Mouse (Mus musculus) limb, embryonic 12.5 days (tissue): Measurements from ENCODE around the gene Wscd2. TPM values are rescaled to one million over a fixed set of nuclear protein-coding genes. Genes with fewer than 3 reads are reported as not detected.

Experiments used
- ATAC-seq: fragments of 200-750 bp; cut with Nextera tagmentation; 2 replicates; pipeline ENCODE4 v1.8.0; 2017; ENCODE audit warnings: low read depth, moderate TSS enrichment; ENCODE audit not compliant: insufficient number of reproducible peaks, insufficient read depth, low FRiP score, low TSS enrichment
- H3K27ac ChIP-seq: fragments of 300-500 bp; sonication (generic); 2 replicates; pipeline ENCODE4 v1.5.1; 2016; ENCODE audit warnings: mild to moderate bottlenecking, moderate library complexity
- H3K27me3 ChIP-seq: fragments of 300-500 bp; sonication (generic); 2 replicates; pipeline ENCODE4 v1.6.1; 2016; ENCODE audit warnings: mild to moderate bottlenecking, moderate library complexity
- H3K36me3 ChIP-seq: fragments of 300-500 bp; sonication (generic); 2 replicates; pipeline ENCODE4 v1.6.1; 2016; ENCODE audit warnings: mild to moderate bottlenecking, moderate library complexity
- H3K4me1 ChIP-seq: fragments of 300-500 bp; sonication (generic); replicated peaks from 2 replicates; pipeline ENCODE4 v1.6.1; 2016
- H3K4me2 ChIP-seq: fragments of 300-500 bp; sonication (generic); 2 replicates; pipeline ENCODE4 v1.6.1; 2016; ENCODE audit warnings: mild to moderate bottlenecking, moderate library complexity
- H3K4me3 ChIP-seq: fragments of 300-500 bp; sonication (generic); replicated peaks from 2 replicates; pipeline ENCODE4 v1.5.1; 2016; ENCODE audit warnings: mild to moderate bottlenecking
- H3K9ac ChIP-seq: fragments of 300-500 bp; sonication (generic); replicated peaks from 2 replicates; pipeline ENCODE4 v1.6.1; 2016; ENCODE audit warnings: mild to moderate bottlenecking, moderate library complexity
- H3K9me3 ChIP-seq: fragments of 300-500 bp; sonication (generic); 2 replicates; pipeline ENCODE4 v1.6.1; 2016; ENCODE audit warnings: mild to moderate bottlenecking, moderate library complexity
- WGBS: fragments of 180-500 bp; shearing (Covaris S2); methylation state at CpG from one replicate; pipeline ENCODE4 v1.1.7; 2016; 5-methylcytosine and 5-hydroxymethylcytosine counted together
- polyA plus RNA-seq: library from polyadenylated mRNA; unstranded; fragments of >200 nt; fragmentation: Nextera tagmentation; extraction: Ambion mirVana; gene quantifications from 2 replicates; pipeline ENCODE4 v1.2.1, GENCODE M21; 2016

Gene Wscd2
- polyA plus RNA-seq, 1 experiment from 2014 or later, result 5.4 TPM

DNA sequence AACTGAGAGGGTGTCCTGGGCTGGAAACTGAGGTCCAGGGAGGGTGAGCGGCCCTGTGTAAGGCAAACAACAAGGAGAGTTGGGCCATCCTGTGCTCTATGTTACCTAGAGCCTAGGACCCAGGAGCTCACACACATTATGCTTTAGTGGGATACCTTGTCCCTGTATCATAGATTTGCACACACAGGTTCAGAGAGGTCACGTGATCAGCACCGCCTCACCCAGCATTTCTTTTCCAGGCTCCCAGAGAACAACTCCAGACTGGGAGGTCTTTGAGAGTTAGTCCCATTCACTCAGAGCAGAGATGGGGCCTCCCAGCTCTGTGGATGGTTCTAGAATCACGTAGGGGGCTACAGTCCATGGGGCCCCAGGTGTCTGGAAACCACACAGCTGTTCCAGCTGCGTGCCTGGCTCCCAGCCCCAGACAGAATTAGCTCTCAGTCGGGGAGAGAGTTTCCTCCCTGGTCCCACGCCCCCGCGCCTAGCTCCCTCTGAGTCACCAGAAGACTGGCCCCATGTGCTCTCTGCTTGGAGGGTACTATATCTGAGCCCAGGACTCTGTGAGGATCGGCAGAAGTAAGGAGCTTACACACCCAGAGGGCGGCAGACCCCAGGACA, 137.8 kb downstream of the Wscd2 start:
- no peaks in the 10 kb centered on the region for H3K9me3 ChIP-seq
- no peak overlapping the region for H3K9ac ChIP-seq
- ATAC-seq, result no peak
- H3K4me1 ChIP-seq, result peaks cover 57% of the 10 kb centered on the region
- no peak overlapping the region for H3K4me3 ChIP-seq
- no peak overlapping the region for H3K4me2 ChIP-seq
- H3K27me3 ChIP-seq, result 0 out of 2 replicates have a peak, but pooled peaks cover 2% of the 10 kb centered on the region
- H3K27ac ChIP-seq, result peak overlapping the region; percentile 46; the same call in 1 of the 2 replicates
- no peaks in the 10 kb centered on the region for H3K36me3 ChIP-seq
- 36% methylated on average over 11 of the region's 11 CpGs for WGBS

DNA sequence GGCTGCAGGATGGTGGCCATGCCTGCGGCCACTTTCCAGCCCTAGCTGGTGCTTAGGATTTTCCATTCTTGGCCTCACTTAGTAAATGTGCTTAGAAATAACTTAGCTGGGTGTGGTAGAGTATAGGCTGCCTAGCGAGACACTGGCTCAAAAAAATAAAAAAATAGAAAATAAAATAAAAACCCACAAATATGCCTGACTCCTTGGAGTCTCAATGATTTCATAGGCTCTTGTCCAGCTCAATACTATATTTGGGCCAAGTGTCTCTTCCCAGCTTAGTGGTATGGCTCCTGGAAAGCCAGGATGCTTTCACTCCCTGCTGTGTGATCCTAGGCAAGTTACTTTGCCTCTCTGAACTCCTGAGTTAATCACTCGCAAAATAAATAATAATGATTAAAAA, 139.1 kb downstream of the Wscd2 start:
- WGBS, result 85% methylated on average over 3 of the region's 3 CpGs
- peaks cover 61% of the 10 kb centered on the region for H3K4me1 ChIP-seq
- H3K27me3 ChIP-seq, result 0 out of 2 replicates have a peak, but pooled peaks cover 2% of the 10 kb centered on the region
- no peak overlapping the region for H3K4me3 ChIP-seq
- no peaks in the 10 kb centered on the region for H3K36me3 ChIP-seq
- no peak overlapping the region for H3K4me2 ChIP-seq
- no peak overlapping the region for H3K9ac ChIP-seq
- H3K27ac ChIP-seq, result no peak overlapping the region
- no peaks in the 10 kb centered on the region for H3K9me3 ChIP-seq
- ATAC-seq, result no peak

DNA sequence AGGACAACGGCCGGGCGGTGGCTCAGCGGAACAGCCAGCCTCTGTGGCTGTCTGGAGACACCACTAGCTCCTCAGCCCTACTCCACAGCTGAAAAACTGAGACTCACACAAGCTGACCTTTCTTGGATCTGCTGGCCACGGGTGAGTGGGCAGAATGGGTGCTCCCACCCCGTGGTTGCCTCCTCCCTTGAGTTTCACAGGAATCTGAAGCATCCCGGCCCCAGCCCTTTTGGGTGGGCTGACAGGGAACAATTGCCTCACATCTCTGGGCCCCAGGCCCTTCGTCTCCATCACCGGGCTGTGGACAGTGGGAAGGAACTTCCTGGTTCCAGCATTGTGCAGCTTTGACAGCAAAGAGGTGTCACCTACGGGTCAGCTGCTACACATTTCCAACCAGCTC, 140.0 kb downstream of the Wscd2 start:
- Histone ChIP-seq H3K9ac (no peak overlapping the region), H3K4me3 (no peak overlapping the region), H3K27me3 (0 out of 2 replicates have a peak, but pooled peaks cover 2% of the 10 kb centered on the region), H3K27ac (no peak overlapping the region), H3K9me3 (no peaks in the 10 kb centered on the region), H3K4me2 (no peak overlapping the region), H3K36me3 (no peaks in the 10 kb centered on the region), H3K4me1 (peaks cover 68% of the 10 kb centered on the region)
- ATAC-seq, result no peak
- 63% methylated on average over 10 of the region's 10 CpGs for WGBS

DNA sequence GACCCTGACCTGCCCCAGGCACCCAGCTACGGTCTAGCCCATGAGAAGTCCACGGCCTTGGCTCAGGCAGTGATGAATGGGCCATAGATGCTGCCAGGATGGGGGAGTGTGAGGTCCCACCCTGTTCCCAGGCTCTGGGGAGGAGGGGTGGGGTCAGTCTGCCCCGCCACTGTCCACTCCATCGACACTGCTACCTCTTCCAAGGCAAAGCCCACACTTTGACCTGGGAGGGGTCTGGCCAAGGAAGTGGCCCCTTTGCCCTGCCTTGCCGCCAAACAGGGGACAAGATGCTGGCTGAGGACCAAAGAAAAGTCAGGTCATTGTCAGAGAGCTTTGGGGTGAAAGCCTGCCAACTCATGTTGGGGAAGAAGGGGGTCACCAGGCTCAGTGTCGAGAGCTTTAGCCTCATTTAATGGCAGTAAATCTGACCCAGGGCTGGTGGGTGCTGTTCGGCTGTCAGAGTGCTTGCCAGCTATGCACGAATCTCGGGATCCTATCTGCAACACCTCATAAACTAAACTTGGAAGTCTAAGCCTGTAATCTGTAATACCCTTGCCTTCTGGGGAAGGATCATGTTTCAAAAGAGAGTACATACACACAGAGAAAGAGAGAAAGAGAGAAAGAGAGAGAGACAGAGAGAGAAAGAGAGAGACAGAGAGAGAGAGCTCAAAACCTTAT, 143.0 kb downstream of the Wscd2 start:
- peaks cover 61% of the 10 kb centered on the region for H3K4me1 ChIP-seq
- H3K9ac ChIP-seq, result no peak overlapping the region
- ATAC-seq, result no peak
- 7% methylated on average over 9 of the region's 9 CpGs for WGBS
- peak overlapping the region; percentile 26 for H3K4me2 ChIP-seq
- no peaks in the 10 kb centered on the region for H3K9me3 ChIP-seq
- H3K27me3 ChIP-seq, result 0 out of 2 replicates have a peak, but pooled peaks cover 2% of the 10 kb centered on the region
- peak overlapping the region; percentile 66; the same call in 1 of the 2 replicates for H3K27ac ChIP-seq
- no peak overlapping the region for H3K4me3 ChIP-seq
- H3K36me3 ChIP-seq, result no peaks in the 10 kb centered on the region

DNA sequence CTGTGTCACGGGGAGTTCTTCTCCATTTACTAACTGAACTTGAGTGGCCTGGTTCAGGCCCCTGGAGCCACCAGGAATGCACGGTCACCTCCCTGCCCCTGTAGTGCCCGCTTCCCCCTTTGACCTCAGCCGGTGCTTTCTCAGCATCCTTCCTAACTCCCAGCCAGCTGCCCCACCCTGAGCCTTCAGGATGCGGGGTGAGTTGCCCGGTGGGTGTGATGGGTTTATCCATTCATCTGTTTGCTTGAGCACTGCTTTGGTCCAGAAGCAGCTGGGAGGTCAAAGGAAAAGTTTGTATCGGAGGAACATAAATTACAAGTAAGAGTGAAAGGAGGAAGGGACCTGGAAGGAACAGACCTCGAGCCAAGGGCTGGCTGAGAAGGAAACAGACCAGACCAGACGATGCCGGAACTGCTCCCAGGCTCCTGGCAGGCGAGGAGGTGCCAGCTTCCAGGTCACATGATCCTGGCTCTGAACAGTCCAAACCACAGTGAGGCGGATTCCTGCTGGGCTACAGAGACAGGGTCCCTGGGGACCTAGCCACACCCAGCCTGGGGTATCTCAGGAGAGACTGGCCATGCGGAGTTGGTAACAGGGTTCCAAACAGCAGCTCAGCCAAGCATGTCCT, 144.0 kb downstream of the Wscd2 start:
- no peak overlapping the region for H3K4me3 ChIP-seq
- peak overlapping the region; percentile 26 for H3K4me2 ChIP-seq
- peaks cover 51% of the 10 kb centered on the region for H3K4me1 ChIP-seq
- H3K9ac ChIP-seq, result no peak overlapping the region
- no peaks in the 10 kb centered on the region for H3K9me3 ChIP-seq
- H3K27me3 ChIP-seq, result 0 out of 2 replicates have a peak, but pooled peaks cover 2% of the 10 kb centered on the region
- H3K36me3 ChIP-seq, result no peaks in the 10 kb centered on the region
- 0 out of 2 replicates have a peak, but pooled peaks have one; percentile 24 for ATAC-seq
- WGBS, result 24% methylated on average over 13 of the region's 13 CpGs
- H3K27ac ChIP-seq, result peak overlapping the region; percentile 73

DNA sequence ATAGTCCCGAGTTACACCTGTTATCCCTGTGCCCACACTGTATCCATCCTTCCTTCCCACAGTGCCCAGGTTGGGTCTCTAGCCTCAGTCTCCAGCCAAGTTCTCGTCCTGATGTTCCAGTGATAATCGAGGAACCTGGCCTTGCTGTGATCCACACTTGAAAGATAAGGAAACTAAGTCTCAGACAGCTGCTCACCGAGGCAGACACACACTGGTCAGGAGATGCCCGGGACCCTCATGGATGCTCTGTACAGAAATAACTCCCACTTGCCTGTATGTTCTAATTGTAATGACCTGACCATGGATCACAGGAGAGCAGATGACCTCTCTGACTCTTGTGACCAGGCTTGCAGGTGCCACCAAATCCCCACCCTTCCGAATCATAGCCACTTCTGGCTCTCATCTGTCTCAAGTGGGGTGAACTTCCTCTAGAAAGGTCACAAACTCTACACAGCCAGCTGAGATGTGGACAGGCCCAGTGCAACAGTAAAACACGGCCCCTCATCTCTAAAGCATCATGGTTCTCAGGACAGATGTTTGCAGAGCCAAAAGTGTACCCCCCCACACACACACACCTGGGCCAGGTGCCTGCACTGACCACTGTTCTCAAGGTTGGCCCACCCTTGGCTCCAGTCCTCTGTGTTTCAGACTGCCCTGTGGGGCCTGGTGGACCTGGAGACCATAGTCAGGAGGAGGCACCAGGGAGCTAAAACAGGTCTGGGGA, 144.9 kb downstream of the Wscd2 start:
- H3K9ac ChIP-seq, result no peak overlapping the region
- H3K4me3 ChIP-seq, result no peak overlapping the region
- H3K4me1 ChIP-seq, result peaks cover 52% of the 10 kb centered on the region
- WGBS, result 85% methylated on average over 7 of the region's 7 CpGs
- no peaks in the 10 kb centered on the region for H3K9me3 ChIP-seq
- 0 out of 2 replicates have a peak, but pooled peaks cover 2% of the 10 kb centered on the region for H3K27me3 ChIP-seq
- no peaks in the 10 kb centered on the region for H3K36me3 ChIP-seq
- no peak overlapping the region for H3K27ac ChIP-seq
- ATAC-seq, result no peak
- no peak overlapping the region for H3K4me2 ChIP-seq

DNA sequence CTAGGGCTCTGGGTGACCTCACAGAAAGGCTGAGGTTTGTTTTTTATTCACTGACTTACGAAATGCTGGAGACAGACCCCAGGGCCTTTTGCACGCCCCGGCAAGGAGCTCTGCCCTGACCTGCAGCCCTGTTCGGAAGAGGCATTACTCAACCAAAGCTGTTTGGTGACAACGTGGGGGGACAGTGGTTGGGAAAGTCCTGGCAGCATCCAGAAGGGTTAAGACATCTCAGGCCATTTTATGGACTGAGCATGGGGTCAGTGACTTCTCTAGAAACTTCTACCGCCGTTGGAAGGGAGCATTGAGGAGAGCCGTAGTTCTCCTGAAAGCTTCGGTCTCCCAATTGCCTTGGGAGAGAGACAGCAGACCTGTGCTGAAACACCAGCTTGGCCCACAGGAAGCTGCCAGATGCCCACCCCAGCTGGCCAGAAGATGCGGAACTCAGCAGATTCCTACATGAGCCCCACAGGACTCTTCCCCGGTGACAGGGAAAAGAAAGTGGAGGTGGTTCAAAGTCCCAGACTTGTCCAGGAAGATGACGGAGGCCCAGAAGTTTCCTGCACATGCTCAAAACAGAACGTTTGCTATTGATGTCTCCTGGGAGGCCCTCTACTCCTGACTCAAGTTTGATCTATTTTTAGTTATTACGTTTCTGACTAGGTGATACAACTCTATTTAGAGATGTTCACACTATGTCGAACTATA, 145.9 kb downstream of the Wscd2 start:
- no peaks in the 10 kb centered on the region for H3K27me3 ChIP-seq
- peaks cover 51% of the 10 kb centered on the region for H3K4me1 ChIP-seq
- no peak overlapping the region for H3K9ac ChIP-seq
- 80% methylated on average over 15 of the region's 15 CpGs for WGBS
- no peak for ATAC-seq
- no peak overlapping the region for H3K4me3 ChIP-seq
- no peak overlapping the region for H3K27ac ChIP-seq
- no peak overlapping the region for H3K4me2 ChIP-seq
- H3K9me3 ChIP-seq, result no peaks in the 10 kb centered on the region
- H3K36me3 ChIP-seq, result no peaks in the 10 kb centered on the region

DNA sequence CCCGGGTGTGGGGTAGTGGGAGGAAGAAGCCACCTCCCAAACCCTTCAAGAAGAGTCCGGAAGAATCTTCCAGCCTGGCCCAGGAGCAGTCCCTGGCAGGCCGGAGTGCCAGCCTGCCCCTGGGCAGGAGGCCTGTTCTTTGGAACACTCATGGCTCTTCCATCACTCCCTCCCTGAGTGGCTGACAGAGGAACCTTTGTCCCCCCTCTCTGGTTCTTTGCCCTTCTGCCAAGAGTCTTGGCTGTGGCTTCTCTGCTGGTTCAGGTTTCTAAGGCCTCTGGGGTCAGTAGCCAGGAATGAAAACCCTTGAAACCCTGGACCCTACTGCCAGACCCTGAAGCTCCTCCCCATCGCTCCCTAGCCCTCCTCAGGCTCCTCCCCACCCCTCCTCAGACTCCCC, 147.5 kb downstream of the Wscd2 start:
- Histone ChIP-seq H3K27me3 (no peaks in the 10 kb centered on the region), H3K36me3 (no peaks in the 10 kb centered on the region), H3K4me3 (no peak overlapping the region), H3K4me2 (no peak overlapping the region), H3K9me3 (no peaks in the 10 kb centered on the region), H3K4me1 (peaks cover 43% of the 10 kb centered on the region), H3K9ac (no peak overlapping the region), H3K27ac (no peak overlapping the region)
- WGBS, result 74% methylated on average over 4 of the region's 4 CpGs
- ATAC-seq, result no peak

DNA sequence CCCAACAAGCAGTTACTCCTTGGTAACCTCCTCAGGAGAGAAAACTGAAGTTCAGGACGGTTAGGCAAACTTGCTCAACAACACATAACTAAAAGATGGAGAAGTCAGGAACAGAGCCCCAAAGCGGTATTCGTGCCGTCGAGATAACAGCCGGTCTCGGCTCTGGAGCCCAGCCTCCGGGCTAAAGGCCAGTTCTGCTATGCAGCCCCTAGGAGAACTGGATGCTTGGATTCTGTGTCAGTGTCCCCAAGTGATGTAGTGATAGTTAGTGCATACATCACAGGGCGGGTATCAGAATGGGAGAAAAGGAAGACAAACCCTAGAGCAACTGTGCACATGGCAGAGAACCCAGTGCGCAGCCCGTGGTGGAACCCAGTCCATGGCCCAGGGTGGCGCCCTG, 147.9 kb downstream of the Wscd2 start:
- H3K4me1 ChIP-seq, result peaks cover 40% of the 10 kb centered on the region
- no peak overlapping the region for H3K9ac ChIP-seq

DNA sequence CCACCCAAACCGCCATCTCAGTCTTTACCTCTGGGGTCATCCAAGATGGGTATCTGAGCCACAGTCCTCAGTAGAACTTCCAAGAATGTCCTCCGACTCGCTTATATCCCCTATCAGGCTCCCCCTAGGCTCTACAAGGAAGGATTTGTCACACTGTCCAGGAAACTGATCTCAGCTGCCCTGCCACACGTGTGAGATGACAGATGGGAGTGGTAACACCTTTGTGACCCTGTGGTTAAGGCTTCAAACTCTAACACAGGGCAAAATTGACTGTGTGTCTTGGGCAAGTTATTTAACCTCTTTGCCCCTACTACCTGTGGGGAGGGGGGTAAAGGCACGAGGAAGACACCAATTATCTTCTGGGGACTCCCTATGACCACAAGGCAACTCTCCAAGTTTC, 149.0 kb downstream of the Wscd2 start:
- Histone ChIP-seq H3K9ac (no peak overlapping the region), H3K27ac (no peak overlapping the region), H3K4me2 (no peak overlapping the region), H3K4me3 (no peak overlapping the region), H3K36me3 (no peaks in the 10 kb centered on the region), H3K9me3 (no peaks in the 10 kb centered on the region), H3K27me3 (no peaks in the 10 kb centered on the region), H3K4me1 (peaks cover 34% of the 10 kb centered on the region)
- WGBS, result 71% methylated on average over 5 of the region's 5 CpGs
- no peak for ATAC-seq

More for the DNA sequence above, 147.9 kb downstream of the Wscd2 start:
- Histone ChIP-seq H3K27ac (peak overlapping the region; percentile 5; the same call in 1 of the 2 replicates), H3K27me3 (no peaks in the 10 kb centered on the region), H3K9me3 (no peaks in the 10 kb centered on the region), H3K36me3 (no peaks in the 10 kb centered on the region), H3K4me3 (no peak overlapping the region), H3K4me2 (no peak overlapping the region)
- ATAC-seq, result no peak
- WGBS, result 85% methylated on average over 12 of the region's 12 CpGs
